Mouse (Mus musculus): ENCODE results near the gene F8a.
"Not testable (repeated sequence)": the region's sequence is repeated elsewhere in the genome, so short reads cannot be mapped to it uniquely, and the experiment has no call there.

The F8a gene

GRCm38 (mm10) chrX:73227914-73228605 lies at the start of gene F8a:
F8a (plus strand) TSS chrX:73228291.
- in situ Hi-C loops (cut with MboI, MseI): no loop called here

GRCm38 (mm10) chrX:73191934-73192333 lies 36.2 kb upstream of the F8a start, which contains the start of gene Xlr3b:
Xlr3b (plus strand) TSS chrX:73192207.
- in situ Hi-C loops (cut with MboI, MseI): loop anchor here (5.0 kb wide), 1 partner anchor 1500 kb away; no protein-coding TSS in a partner anchor

GRCm38 (mm10) chrX:73213819-73214564 lies 14.1 kb upstream of the F8a start, which contains the start of gene Xlr4b:
Xlr4b (plus strand) TSS chrX:73214333.
- in situ Hi-C loops (cut with MboI, MseI): loop anchor here (10.0 kb wide), 1 partner anchor 1731 kb away; no protein-coding TSS in a partner anchor

GRCm38 (mm10) chrX:73225365-73225764 lies 2.7 kb upstream of the F8a start:
- in situ Hi-C loops (cut with MboI, MseI): no loop called here

- in situ Hi-C loops (cut with MboI, MseI): no loop called here
Measured at GRCm38 (mm10) chrX:73228606-73229214, 619 bp downstream of the F8a start.

- in situ Hi-C loops (cut with MboI, MseI): no loop called here
Measured at GRCm38 (mm10) chrX:73229288-73229687, 1.2 kb downstream of the F8a start.

- in situ Hi-C loops (cut with MboI, MseI): loop anchor here (5.0 kb wide), 1 partner anchor 1699 kb away; no protein-coding TSS in a partner anchor
Measured at GRCm38 (mm10) chrX:73242821-73243325, 14.8 kb downstream of the F8a start, which contains the start of gene Xlr4c. Xlr4c (minus strand) TSS chrX:73243130.

- in situ Hi-C loops (cut with MboI, MseI): loop anchor here (5.0 kb wide), 1 partner anchor 1435 kb away; no protein-coding TSS in a partner anchor
Measured at GRCm38 (mm10) chrX:73262428-73262827, 34.3 kb downstream of the F8a start.

GRCm38 (mm10) chrX:73265270-73265669 lies 37.2 kb downstream of the F8a start, which contains the start of gene Xlr3c:
Xlr3c (minus strand) TSS chrX:73265390.
- in situ Hi-C loops (cut with MboI, MseI): not testable (repeated sequence)

Data from T-helper 1 cell (primary cell).